Mouse (Mus musculus): ENCODE measurements around the gene Dnajb2.

- TF ChIP-seq POLR2A (IDR thresholded peaks at IDR 0.05; ENCODE audit: insufficient read depth, low read depth, low read length) (no peak), CTCF (IDR thresholded peaks at IDR 0.05) (no peak)
These were observed 57.1 kb downstream of the Dnajb2 start for GRCm38 (mm10) chr1:75293331-75293701.

All from heart, adult 2 months (tissue).